Mouse (Mus musculus) layer of hippocampus, adult 2 months (tissue): ENCODE results near the gene Mrps18a. TPM values are rescaled to one million over a fixed set of nuclear protein-coding genes. Genes with fewer than 3 reads are reported as not detected.

Experiments used
- DNase-seq, 2 experiments: peaks; one replicate each; pipeline ENCODE4 v3.0.0; 2022; ENCODE audit warnings: low spot score in 2 of 2
- H3K27ac ChIP-seq: fragments of 200-600 bp; 2 replicates; pipeline ENCODE4 v1.8.1; 2022
- H3K4me3 ChIP-seq: fragments of 200-600 bp; 2 replicates; pipeline ENCODE4 v1.8.1; 2022; ENCODE audit warnings: mild to moderate bottlenecking
- CTCF ChIP-seq: fragments of 200-600 bp; conservative IDR thresholded peaks from 2 replicates; pipeline ENCODE4 v1.8.1; 2022; ENCODE audit warnings: antibody characterized with exemption, mild to moderate bottlenecking, moderate library complexity
- long read RNA-seq, 2 experiments: library from polyadenylated mRNA; stranded (forward); transcript quantifications; one replicate each; pipeline ENCODE4 v2.0.0; 2021; ENCODE audit warnings: borderline mapping rate in 2 of 2
- total RNA-seq, 2 experiments: library from RNA; stranded (reverse); gene quantifications; 2 replicates each; pipeline ENCODE4 v1.2.3; 2021

The Mrps18a gene
- total RNA-seq = 10 to 100 TPM; 81.1 to 82.5 TPM
- long read RNA-seq, experiment 1, transcript Mrps18a-201 (6 exons, 884 nt) = major isoform, 54 of 63 reads
- long read RNA-seq, experiment 1, partial matches to known transcripts = 2 of 63 reads
- long read RNA-seq, experiment 1, other reads (novel, unspliced or antisense) = 7 of 63 reads
- long read RNA-seq, experiment 2, transcript Mrps18a-201 (6 exons, 884 nt) = major isoform, 93 of 101 reads
- long read RNA-seq, experiment 2, partial matches to known transcripts = 1 of 101 reads
- long read RNA-seq, experiment 2, other reads (novel, unspliced or antisense) = 6 of 101 reads

DNA sequence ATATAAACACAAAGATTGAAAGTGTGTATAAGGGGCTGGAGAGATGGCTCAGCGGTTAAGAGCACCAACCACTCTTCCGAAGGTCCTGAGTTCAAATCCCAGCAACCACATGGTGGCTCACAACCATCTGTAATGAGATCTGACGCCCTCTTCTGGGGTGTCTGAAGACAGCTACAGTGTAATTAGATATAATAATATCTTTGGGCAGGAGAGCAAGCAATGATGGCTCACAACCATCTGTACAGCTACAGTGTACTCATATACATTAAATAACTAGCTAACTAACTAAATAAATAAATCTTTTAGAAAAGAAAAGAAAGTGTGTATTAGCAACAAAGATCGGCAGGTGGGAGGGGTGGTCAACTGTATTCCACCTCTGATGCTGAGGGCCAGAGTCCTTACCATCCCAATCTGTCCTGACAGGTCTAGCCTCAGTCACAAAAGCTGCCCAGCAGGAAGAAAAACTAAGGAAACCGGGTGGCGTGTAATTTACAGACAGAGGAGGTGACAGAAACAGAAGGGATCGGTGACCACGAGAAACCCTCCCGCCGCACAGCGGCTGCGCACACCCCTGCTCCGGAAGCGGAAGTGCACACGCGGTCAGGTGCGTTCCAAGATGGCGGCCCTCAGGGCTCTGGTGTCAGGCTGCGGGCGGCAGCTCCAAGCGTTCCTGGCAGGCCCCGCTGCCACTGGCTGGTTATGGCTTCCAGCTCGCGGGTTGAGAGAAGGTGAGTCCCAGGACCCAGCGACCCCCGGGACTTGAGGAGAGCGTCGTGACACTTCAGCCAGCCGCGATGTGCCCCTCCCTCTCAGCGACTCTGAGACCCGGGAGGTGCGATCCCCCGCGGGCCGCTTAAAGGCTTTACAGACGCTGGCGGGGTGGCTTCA, at the start of gene Mrps18a:
Gene Mrps18a, plus strand, starts transcription at position 585 of the 888 bp plus-strand sequence.
- Histone ChIP-seq H3K27ac (peak within 1 kb of the TSS; percentile 78), H3K4me3 (peak within 1 kb of the TSS; percentile 82)
- TF ChIP-seq CTCF = peak; percentile 45
- DNase-seq = peak; percentile 85

DNA sequence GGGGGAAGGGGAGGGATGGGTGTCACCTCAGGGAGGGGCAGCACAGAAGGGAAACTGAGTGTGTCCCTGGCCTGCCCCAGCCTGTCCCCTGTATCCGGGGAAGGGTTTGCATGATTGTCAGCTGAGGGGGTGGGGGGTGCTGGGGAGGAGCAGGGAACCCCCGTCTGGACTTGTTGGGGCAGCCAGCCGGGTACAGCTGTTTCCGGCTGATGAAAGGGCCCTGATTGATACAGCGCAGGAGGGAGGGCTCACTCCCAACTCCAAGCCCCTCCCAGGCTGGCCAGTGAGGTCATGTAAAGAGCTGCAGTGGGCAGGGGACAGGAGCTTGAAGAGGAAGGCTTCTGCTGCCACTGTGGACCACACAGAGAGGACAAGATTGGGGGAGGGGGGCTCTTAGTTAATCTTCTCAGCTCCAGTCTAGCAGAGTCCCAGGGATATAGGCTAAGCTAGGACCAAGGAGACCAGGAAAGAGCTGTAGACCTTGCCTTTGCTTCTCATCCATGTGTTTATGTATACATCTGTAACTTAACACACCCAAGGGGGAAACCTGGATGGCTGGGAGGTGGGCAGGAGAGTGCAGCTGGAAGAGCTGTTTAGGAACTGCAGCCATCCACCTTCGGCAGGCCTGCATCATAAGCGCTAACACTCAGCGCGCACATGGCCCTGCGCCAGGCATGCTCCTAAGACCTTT, 47.4 kb upstream of the Mrps18a start:
- no peak overlapping the region for H3K27ac ChIP-seq
- DNase-seq = no peak

DNA sequence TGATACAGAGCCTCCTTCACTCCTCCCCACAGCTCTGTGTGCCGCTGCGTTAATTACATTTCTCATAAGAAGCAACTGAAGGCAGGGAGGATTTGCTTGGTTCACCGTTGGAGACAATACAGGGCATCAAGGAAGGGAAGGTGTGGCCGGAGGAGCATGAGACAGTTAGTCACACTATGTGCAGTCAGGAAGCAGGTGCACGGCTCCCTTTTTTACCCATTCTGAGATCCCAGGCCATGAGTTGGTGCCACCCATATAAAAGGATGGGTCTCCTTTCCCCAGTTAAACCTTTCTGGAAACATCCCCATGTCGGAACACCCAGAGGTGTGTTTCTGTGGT, 46.8 kb upstream of the Mrps18a start:
- TF ChIP-seq CTCF = no peak
- DNase-seq = no peak
- Histone ChIP-seq H3K4me3 (no peak overlapping the region), H3K27ac (no peak overlapping the region)

More for the DNA sequence above, 47.4 kb upstream of the Mrps18a start:
- no peak overlapping the region for H3K4me3 ChIP-seq
- no peak for TF ChIP-seq CTCF

DNA sequence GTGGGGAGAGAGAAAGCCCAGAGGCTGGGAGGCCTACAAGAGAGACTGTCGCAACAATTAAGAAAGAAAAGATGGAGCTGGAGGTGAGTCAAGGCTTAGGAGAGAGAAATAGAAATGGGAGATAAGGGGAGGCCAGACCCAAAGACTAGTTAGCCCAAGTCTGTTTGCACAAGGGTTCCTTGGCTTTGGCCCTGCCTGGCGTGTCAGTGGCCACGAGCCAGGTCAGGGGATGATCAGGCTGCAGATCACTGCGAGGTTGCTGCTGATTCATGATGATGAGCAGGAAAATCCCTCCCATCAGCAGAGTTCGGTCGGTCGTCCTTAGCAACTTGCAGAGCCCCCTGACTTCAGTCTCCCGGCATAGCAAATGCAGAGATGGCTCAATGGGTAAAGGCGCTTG, 40.7 kb upstream of the Mrps18a start:
- H3K27ac ChIP-seq = no peak overlapping the region
- no peak for DNase-seq
- TF ChIP-seq CTCF = no peak
- no peak overlapping the region for H3K4me3 ChIP-seq

DNA sequence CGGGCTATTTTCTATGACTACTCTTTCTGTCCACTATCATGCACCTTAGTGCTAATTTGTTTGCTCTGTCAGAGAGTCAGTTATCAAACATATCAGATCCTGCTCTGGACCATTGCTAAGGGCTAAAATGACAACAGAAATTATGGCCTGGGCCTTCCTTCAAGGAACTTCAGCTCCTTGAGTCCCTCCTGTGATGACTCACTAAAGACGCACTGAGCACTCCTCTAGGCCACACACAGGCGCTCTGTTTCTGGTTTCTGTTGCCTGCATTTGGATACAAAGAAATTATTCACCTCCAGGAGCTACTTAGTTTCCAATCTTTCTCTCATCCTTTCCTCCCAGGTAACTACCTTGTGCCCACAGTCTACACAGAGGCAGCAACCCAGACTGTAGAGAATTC, 39.3 kb upstream of the Mrps18a start:
- no peak overlapping the region for H3K4me3 ChIP-seq
- H3K27ac ChIP-seq = no peak overlapping the region
- no peak for TF ChIP-seq CTCF
- no peak for DNase-seq

DNA sequence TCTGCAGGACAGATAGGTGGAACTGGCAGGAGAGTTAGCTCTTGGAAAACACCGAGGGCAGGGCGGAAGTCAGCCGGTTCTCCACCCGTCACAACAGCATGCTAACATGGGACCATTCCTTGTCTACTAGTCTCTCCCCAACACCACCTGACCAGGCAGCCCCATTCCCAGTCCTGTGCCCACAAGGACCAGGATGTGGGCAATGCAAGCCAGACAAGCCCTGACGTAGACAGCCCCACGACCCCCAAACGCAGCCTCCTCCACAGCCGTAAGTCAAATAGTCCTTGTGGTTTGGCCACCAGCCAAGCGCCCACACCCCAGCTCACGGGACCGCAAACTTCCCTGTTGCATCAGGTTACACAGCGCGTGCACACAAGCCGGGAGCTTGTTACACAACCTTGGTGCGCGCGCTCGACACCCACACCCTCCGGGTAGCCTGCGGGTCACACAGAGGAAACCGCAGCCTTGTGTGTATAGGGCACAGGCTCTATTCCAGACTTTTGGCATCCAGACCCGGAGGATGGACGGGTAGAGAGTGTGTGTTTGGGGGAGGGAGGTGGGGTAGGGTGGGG, 37.0 kb upstream of the Mrps18a start:
- Histone ChIP-seq H3K27ac (no peak overlapping the region; the same call in 1 of the 2 replicates), H3K4me3 (peak overlapping the region; percentile 27; the same call in 1 of the 2 replicates)
- DNase-seq = peak in 1 of 2 experiments; percentile 37
- TF ChIP-seq CTCF = no peak

DNA sequence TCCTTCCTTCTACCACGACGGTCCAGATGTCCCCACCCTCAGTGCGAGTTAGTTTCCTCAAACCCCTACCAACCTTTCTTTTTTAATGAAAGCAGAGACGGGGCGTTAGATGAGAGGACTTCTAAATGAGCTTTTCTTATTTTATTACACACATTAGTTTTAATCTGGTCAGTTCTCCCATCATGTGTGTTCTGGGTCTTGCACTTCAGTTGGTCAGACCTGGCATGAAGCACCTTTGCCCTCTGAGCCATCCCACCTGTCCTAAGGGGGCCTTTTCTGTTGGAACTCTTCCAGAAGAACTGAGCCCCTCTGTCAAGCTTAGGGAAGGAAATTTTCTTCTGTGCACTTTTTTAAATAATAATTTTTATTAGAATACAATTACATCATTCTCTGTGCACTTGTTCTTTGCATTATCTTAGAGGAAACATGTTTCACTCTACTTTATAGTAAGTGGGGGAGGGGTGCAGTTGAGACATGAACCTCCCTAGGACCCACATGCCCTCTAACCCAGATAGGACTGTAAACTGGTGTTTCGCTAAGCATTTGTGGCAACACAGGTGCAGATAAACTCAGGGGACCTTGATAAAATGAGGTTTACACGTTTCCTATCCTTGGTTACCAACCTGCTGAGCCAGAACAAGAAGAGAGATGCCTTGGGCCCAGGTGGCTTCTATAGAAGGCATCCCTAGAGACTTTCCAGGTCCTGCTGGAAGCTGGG, 36.2 kb upstream of the Mrps18a start:
- Histone ChIP-seq H3K4me3 (peak overlapping the region; percentile 27; the same call in 1 of the 2 replicates), H3K27ac (no peak overlapping the region; the same call in 1 of the 2 replicates)
- no peak for TF ChIP-seq CTCF
- no peak for DNase-seq

DNA sequence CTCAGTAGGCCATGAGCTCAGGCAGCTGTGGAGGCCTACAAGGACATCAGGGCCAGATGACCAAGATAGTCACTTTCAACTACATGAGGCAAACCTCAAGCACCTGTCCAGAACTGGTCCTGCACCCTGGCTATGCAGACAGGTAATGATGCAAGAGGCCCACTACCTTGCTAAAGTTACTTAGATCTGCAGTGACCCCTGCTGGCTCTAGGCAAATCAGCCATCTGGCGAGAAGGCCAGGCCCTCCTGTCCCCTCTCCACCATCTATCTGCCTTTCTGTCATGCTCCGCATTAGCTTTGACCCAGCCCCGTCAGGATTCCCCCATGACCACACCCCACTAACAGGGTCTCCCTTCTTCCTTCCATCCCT, 35.7 kb upstream of the Mrps18a start:
- TF ChIP-seq CTCF = peak; percentile 57
- H3K27ac ChIP-seq = no peak overlapping the region
- no peak for DNase-seq
- no peak overlapping the region for H3K4me3 ChIP-seq

DNA sequence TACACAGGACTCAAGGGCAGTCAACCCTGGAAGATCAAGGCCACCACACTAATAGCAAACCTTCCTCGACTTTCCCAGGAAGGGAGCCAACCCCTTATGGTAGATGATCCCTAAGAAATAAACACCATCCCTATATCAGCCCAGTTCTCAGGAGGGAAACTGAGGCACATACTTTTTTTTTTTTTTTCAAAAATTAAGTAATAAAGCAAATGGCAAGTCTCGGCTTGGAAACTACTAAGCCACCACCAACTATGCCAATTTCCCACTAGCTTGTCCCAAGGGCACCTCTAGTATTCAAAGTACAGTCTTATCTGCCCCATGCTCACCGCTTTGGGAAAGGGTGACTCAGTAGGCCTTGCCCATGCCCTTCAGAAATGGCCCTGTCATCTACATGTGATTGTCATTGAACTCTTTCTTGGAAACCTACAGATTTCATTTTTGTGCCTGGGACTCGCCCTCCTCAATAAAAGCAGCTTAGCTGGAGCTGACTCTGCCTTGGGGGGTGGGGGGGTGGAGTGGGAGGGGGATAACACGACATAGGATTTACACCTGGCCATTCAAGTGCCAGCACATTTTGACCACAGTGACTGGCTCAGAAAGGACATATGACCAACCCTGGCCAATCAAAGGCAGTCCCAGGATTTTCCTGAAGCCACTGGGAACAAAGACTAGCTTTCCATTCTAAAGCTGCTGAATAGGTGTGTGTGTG, 35.1 kb upstream of the Mrps18a start:
- DNase-seq = no peak
- TF ChIP-seq CTCF = no peak
- H3K4me3 ChIP-seq = no peak overlapping the region
- H3K27ac ChIP-seq = no peak overlapping the region

DNA sequence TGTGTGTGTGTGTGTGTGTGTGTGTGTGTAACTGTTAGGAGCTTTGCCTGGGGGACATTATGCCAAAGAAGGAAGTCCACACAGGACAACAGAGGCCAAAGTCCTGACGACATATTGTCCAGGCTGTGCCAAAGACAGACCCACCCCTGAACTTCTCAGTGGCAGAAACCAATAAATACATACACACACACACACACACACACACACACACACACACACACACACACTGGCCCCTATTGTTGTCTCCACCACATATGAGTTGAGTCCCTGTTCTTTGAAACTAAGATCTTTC, 34.6 kb upstream of the Mrps18a start:
- no peak overlapping the region for H3K27ac ChIP-seq
- DNase-seq = no peak

DNA sequence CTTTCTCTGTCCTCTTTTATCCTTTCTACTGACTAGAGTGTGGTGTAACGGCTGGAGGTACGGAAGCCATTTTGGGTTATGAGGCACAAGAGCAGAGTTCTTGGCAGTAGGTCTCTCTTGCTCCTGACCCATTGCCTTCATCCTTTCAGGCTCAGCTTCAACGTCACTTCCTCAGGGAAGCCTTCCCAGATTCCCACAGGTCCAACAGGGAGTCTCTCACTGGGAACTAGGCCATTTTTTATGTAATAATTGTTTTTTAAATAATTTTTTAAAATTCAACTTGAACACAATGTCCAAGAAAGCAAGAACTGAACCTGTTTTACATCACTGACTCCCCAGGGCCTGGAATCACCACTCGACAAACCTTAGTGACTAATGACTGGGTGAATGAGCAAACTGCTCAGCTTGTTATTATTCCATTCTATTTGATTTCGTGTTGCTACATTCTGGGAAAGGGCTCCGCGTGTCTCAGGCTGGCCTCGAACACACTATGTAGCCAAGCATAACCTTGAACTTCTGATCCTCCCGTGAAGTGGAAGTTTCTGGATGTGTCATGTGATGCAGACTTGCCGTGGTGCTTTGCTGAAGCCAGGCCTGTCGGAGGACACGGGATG, 32.8 kb upstream of the Mrps18a start:
- Histone ChIP-seq H3K27ac (no peak overlapping the region), H3K4me3 (no peak overlapping the region)
- TF ChIP-seq CTCF = no peak
- DNase-seq = no peak

More for the DNA sequence above, 34.6 kb upstream of the Mrps18a start:
- TF ChIP-seq CTCF = no peak
- no peak overlapping the region for H3K4me3 ChIP-seq
